Mouse (Mus musculus) 416B (cell line): Measurements from ENCODE around the gene Chst5.

Experiments used
- DNase-seq: peaks from one replicate; pipeline ENCODE4 v3.0.0; 2011; ENCODE audit warnings: low read depth

The Chst5 gene

GRCm38 (mm10) chr8:111929648-111930344 lies 19.5 kb upstream of the Chst5 start:
- DNase-seq = peak; percentile 68

GRCm38 (mm10) chr8:111924976-111925375 lies 14.7 kb upstream of the Chst5 start:
- DNase-seq = no peak

GRCm38 (mm10) chr8:111923383-111923804 lies 13.1 kb upstream of the Chst5 start:
- DNase-seq = peak; percentile 89

DNA sequence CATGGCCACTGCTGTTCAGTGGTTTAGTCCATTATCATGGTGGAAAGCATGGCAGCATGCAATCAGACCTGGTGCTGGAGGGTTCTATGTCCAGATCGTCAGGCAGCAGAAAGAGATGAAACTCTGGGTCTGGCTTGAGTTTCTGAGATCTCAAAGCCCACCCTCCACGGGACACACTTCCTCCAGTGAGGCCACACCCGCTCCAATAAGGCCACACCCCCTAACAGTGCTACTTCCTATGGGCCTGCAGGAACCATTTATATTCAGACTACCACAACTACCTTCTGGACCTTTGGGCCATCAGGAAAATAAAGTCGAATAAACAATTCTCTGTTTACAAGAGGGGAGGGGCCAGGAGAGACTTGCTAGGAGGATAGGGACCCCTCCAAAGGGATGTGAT lies 10.7 kb upstream of the Chst5 start:
- DNase-seq = no peak

GRCm38 (mm10) chr8:111919663-111920062 lies 9.4 kb upstream of the Chst5 start:
- DNase-seq = peak; percentile 70

DNA sequence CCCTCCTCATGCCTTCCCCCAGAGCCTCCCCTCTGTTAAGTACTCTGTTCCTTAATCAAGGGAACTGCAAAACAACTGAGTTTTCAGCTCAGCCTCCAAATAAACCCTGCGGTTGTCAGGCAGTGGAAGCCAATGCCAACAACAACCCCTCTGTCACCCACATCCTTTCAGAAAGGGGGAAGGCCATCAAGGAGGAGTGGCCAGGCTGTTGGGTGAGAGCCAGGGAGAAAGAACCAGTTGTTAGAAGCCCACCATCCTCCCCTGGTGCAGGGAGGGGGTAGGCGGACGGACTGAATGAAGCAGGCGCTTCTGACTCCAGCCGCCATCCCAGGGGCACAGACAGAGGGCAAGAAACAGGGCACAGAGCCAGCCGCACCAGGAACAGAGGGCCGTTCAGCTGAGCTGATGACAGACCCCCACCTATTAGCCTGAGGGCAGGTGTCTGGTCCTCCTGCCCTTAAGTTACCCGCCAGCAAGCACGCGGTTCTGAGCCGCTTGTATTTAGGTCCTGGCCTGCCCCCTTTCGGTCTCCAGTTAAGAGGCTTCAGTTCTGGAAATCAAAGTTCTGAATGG lies 2.7 kb upstream of the Chst5 start:
- peak; percentile 17 for DNase-seq

GRCm38 (mm10) chr8:111911572-111911971 lies 1.3 kb upstream of the Chst5 start:
- no peak for DNase-seq

DNA sequence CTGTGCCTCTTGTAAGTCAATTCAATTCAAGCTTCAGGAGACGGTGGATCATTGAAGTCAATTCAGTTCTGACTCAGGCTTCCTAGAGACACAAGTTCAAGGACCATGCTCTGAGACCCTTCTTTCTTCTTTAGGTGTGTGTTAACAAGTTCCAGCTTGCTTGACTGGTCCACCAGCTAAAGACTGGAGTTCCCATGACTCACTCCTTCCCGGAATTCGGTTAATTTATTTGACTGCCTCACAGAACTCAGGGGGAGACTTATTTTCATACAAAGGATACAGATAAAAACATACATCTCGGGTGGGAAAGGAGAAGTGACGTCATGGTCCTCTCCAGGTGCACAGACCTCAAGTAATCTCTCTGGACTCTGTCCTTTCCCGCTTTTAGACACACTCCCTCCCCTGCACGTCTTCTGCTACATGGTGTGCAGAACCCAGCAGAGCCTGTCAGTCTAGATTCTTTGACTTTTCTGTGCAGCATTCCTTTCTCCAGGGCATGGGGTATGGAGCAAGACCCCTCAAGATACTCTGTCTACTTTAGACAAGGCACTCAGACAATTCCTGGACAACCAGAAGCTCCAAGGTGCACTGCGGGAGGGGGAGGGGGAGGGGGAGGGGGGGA lies 4.6 kb downstream of the Chst5 start:
- DNase-seq = no peak

DNA sequence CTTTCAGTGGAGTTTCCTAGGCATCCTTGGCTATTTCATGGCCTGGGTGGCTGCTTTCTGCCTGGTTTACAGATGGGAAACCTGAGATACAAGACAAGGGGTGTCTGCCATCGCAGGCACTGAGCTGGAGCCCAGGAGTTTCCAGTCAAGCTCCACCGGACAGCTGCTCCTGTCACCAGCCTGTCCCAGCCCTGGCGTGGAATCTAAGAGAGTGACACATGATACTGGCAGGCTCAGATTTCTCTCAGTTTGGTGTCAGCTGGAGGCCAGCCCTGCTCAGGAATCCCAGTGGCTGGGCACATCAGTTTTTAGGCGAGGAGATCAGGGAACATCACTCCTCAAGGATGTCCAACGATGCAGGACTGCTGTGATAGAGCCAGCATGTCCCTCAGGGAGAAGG lies 8.2 kb downstream of the Chst5 start:
- DNase-seq = no peak

- DNase-seq = no peak
These were observed 11.7 kb downstream of the Chst5 start for GRCm38 (mm10) chr8:111898586-111898985.

GRCm38 (mm10) chr8:111894955-111895354 lies 15.3 kb downstream of the Chst5 start:
- peak; percentile 17 for DNase-seq

DNA sequence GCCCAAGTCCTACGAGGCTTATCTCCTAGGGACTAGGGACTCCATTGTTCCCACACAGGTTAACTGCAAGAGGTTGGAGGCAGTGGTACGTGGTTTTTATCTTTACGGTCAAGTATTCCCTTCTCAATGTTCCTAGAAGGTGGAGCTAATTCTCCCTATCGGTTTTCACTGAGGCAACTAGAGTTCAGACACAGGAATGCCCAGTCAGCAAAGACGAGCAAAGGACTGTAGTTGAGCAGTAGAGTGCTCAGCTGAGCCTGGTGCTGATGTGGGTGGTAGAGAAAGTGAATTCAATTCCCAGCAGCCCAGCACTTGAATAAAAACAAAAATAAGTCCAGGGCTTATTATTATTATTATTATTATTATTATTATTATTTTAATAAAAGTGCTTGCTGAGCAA lies 17.6 kb downstream of the Chst5 start:
- no peak for DNase-seq

DNA sequence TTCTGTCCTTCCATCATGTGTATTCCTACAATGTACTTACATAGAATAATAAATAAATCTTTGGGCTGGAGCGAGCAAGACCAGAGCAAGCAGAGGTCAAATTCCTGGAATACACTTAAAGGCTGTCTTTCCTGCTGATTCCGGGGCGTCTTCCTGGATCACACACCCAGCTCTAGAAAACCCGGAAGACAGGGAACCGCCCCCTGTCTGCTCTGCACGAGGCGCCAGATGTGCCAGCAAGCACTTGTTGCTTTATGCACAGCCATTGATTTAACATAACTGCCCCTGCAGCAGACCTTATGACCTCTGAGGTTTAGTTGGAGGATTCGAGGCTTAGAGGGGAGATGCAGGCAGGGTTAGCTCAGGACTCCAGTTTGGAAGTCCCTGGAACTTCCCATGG lies 18.3 kb downstream of the Chst5 start:
- no peak for DNase-seq

- no peak for DNase-seq
These were observed 19.3 kb downstream of the Chst5 start for GRCm38 (mm10) chr8:111890911-111891303.

GRCm38 (mm10) chr8:111889931-111890910 lies 20.0 kb downstream of the Chst5 start:
- no peak for DNase-seq

- no peak for DNase-seq
These were observed 22.1 kb downstream of the Chst5 start for GRCm38 (mm10) chr8:111888091-111888650.

DNA sequence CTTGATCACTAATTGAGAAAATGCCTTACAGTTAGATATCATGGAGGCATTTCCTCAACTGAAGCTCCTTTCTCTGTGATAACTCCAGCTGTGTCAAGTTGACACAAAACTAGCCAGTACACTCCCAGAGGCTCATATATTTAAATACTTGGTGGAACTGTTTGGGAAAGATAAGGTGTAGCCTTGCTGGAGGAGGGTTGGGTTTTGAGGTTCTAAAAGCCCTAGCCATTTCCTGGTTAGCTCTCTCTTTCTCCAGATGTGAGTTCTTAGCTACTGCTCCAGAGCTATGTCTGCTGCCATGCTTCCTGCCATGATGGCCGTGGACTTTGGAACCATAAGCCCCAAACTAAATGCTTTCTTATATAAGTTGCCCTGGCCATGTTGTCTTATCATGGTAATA lies 22.8 kb downstream of the Chst5 start:
- peak; percentile 19 for DNase-seq

DNA sequence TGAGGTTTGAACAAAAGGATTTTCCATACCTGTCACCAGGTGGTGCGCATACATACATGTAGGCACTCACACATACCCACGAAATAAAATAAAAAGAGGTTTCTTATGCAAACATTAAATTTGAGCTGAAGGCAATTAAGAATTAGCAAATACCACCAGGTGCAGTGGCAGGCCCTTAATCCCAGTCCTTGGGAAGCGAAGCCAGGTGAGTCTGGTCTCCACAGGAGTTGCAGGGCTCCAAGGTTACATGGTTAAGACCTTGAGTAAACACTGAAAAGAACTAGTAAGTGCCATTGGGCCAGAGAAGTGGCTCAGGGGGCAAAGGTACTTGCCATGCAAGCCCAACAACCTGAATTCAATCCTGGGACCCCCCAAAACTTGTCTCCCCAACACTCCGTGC lies 26.6 kb downstream of the Chst5 start:
- no peak for DNase-seq

- DNase-seq = peak; percentile 53
These were observed 28.7 kb downstream of the Chst5 start for GRCm38 (mm10) chr8:111881591-111881990.

- peak; percentile 13 for DNase-seq
These were observed 32.5 kb downstream of the Chst5 start for GRCm38 (mm10) chr8:111877711-111878110.

GRCm38 (mm10) chr8:111876355-111876948 lies 33.8 kb downstream of the Chst5 start, which contains the start of gene Tmem170:
Gene Tmem170, minus strand, starts transcription at chr8:111876750.
- peak; percentile 97 for DNase-seq
